Mouse (Mus musculus): ENCODE results near the gene Styk1.

Styk1 gene

DNA sequence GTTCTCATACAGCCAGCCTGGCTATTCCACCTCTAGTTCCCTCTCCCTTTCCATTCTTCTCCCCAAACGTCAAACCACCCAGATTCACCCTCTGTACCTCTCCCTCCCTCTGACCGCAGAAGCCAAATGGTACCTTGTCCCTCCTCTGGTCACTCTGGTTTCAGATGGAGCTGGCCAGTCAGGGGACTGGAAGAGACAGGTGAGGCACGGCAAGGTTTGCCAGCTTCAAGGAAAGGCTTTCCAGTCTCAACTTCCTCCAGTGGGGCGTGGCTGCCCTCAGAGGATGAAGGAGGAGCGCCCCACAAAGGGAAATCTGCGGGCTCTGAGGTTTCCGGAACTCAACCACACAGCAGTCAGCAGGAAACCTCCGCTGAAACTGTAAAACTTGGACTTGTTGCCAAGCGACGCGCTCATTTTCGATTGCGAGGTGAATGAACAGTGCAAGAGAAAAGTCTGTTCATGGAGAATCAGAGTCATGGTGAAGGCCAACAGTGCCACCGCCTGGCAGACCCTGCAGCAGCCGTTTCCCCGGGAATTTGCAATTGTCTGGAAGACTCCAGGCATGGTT lies at the start of gene Styk1:
Gene Styk1 (minus strand): TSS at position 246 of the 568 bp plus-strand sequence.
- peak; percentile 78 to 85 for DNase-seq

DNA sequence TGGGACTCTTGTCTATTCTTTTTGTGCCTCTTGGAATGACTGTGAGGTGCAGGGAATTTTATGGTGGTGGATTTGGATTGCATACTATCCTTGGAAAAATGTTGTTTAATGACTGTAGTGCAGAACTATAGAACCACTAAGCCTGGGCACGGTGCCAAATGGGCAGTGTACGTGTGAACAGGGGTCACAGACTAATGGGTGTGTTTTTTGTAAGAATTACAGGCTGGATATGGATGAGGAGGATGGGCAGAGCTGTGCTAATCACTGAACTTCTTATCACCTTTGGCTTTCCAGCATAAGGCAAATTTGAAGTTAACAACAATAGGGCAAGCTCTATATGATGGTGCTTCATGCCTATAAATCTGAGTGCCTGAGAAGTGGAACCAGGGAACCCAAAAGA lies 49.6 kb upstream of the Styk1 start:
- DNase-seq, result no peak

DNA sequence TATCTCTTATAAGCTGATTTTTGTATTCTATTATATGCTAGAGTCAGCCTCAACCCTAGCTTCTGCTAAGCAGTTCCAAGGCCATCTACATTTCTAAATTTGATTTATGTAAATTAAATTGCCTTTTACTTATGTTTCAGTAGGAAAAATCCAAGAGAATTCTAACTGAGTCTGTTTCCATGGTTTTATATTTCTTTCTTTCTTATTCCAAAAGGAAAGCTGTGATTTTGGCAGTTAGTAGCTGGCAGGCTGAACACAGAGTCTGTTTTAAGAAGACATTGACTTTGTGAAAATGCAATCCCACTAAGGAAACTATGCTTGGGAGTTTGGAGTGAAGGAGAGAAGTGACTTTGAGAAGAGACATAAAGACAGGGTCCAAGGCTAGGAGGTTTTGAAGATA lies 49.2 kb upstream of the Styk1 start:
- no peak for DNase-seq

GRCm38 (mm10) chr6:131401259-131401658 lies 47.9 kb upstream of the Styk1 start:
- DNase-seq, result no peak

DNA sequence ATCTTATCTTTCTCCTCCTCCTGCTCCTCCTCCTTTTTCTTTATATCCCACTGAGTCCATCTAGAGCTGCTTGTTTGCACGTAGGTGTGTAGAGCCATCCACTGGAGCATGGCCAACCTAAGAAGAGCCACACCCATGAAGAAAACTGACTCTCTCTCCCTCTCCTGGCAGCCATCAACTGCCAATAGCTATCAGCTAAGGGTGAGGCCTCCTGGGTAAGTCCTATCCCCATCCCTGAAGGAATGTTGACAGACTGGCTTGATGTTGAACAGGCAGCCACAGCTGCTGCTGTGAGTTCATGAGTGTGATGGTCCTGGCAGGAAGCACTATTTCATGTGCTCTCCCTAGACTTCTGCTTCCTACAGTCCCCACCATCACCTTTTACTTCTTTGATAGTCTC lies 43.3 kb upstream of the Styk1 start:
- DNase-seq, result no peak

DNA sequence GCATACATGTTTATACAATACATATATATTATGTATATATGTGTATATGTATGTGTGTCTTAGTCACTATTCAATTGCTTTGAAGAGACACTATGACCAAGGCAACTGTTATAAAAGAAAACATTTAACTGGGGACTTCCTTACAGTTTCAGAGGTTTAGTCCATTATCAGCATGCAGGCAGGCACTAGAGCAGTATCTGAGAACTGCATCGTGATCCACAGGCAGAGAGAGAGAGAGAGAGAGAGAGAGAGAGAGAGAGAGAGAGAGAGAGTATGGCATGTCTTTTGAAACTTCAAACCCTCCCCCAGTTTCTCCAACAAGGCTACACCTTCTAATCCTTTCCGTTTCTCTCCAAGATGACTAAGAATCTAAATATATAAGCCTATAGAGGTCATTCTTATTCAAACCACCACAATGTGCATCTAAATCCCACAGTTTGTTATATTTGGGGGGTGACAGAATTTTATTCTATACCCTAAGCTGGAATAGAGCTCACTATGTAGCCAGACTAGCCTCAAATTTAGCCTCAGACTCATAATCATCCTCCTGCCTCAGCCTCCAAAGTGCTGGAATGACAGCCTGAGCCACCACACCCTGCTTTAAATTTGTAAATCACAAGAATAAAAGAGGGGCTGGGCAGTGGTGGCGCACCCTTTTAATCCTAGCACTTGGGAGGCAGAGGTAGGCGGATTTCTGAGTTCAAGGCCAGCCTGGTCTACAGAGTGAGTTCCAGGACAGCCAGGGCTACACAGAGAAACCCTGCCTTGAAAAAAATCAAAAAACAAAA lies 40.7 kb upstream of the Styk1 start:
- DNase-seq, result no peak

DNA sequence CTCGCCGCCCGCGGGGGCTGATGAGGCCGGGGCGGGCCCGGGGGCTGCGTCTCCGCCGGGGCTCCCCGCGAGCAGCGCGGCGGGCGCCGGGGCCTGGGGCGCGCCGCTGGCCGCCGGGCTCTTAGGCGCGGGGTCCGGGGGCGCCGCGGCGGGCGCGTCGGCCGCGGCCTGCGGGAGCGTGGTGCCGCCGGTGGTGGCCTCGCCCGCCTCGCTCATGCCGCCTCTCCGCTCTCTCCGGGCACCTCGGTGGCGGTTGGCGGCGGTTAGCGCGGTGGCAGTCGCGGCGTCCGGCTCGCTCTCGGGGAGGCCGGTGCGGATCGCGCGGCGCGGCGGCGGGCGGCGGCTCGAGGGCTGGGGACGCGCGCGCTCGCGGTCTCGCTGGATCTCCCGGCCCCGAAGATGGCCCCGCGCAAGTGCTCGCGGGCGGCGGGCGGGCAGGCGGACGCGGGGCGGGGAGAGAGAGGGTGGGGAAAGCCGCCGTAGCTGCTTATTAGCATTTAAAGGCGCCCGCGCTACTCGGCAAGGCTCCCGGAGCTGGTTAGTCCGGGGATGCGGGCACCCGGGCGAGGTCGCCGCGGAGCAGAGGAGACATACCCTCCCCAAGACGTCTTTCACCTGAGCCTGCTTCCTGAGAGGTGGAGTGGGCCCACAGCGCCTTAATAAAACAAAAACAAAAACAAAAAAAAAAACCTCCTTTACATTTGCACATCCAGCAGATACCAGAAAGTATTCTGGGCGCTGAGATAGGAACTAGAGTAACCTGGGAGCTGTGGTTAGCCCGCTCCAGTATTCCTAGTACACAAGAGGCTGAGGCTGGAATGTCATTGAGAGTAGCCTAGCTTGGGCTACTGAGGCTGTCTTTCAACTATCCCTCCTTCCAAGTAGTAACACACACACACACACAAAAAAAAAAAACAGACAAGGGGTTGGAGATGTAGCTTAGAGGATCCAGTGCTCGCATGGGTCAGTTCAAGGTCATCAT lies 34.9 kb upstream of the Styk1 start, which contains the start of gene Ybx3:
Gene Ybx3 (minus strand): TSS at position 437 of the 982 bp plus-strand sequence.
- peak; percentile 92 to 96 for DNase-seq

- DNase-seq, result peak; percentile 64 to 70
These were observed 34.0 kb upstream of the Styk1 start for GRCm38 (mm10) chr6:131387221-131388039.

DNA sequence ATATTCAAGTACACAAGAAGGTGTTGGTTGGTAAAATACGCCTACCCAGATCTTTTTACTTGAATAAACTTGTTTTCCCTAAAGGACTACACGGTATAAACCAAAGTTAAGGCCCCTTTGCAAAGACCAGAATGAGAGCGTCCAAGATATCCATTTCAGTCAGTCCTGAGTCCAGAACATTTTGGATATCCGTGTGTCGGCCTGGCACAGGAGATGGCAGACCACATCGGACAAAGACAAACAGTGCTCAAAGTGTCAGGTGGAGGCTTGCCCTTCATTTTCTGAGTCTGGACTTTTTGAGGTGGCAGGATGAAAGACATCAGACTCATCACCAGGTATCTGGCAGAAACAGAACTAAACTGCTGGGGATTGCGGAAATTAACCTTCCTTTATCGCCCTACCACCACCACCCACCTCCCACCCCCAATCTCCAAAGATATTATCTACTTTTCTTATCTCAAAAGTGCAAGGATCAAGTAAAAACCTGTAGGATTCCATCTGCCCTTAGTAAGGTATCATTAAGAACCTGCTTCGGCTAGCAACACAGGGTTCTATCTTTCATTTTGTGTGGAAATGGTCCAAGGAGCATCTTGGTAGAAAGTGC lies 33.1 kb upstream of the Styk1 start:
- peak in 1 of 2 experiments; percentile 17 for DNase-seq

DNA sequence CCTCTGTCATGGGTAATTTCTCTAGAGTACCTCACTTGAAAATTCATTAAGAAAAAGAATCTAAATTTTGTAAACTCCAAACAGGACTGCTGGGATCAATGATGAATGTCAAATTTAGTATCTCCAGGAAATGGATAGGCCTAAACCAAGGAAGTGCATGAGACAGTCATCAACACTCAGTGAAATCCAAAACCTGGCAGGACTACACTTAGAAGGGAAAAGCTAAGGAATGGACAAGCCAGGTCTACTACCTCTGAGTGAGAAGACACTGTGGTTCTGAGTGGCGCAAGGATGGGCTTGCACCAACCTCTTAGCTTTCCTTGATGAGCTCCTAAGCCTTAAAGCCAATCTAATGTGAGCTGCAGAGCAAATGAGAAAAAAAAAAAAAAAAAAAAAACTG lies 32.1 kb upstream of the Styk1 start:
- DNase-seq, result no peak

GRCm38 (mm10) chr6:131383713-131384330 lies 30.4 kb upstream of the Styk1 start:
- no peak for DNase-seq

GRCm38 (mm10) chr6:131382984-131383337 lies 29.6 kb upstream of the Styk1 start:
- peak; percentile 58 to 71 for DNase-seq

GRCm38 (mm10) chr6:131382232-131382983 lies 29.0 kb upstream of the Styk1 start:
- DNase-seq, result peak; percentile 70 to 78

DNA sequence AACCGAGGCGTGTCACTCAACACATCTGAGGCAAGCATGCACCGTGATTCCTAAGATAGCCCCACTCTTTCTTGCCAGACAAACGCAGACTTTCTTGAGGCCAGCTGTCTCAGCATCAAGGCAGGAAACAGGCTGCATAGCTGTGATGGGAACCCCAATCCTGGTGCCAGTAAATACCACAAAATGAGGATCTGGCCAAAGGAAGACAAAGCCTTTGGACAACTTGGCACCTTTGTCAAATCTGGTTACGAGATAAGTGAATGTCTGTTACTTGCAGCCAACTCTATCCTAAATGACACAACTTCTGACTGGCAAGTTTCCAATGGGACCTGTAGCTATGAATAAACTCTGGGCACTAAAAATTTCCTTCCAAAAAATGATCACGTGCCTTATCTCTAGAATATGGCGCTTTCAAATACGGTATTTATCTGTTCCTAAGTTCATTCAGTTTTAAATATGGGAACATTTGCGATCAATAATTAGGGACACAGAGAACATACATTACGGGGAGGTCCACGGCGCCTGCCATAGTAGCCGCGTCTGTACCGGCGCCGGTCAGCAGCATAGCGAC lies 25.5 kb upstream of the Styk1 start:
- no peak for DNase-seq

- DNase-seq, result no peak
These were observed 24.0 kb upstream of the Styk1 start for GRCm38 (mm10) chr6:131377378-131377777.

DNA sequence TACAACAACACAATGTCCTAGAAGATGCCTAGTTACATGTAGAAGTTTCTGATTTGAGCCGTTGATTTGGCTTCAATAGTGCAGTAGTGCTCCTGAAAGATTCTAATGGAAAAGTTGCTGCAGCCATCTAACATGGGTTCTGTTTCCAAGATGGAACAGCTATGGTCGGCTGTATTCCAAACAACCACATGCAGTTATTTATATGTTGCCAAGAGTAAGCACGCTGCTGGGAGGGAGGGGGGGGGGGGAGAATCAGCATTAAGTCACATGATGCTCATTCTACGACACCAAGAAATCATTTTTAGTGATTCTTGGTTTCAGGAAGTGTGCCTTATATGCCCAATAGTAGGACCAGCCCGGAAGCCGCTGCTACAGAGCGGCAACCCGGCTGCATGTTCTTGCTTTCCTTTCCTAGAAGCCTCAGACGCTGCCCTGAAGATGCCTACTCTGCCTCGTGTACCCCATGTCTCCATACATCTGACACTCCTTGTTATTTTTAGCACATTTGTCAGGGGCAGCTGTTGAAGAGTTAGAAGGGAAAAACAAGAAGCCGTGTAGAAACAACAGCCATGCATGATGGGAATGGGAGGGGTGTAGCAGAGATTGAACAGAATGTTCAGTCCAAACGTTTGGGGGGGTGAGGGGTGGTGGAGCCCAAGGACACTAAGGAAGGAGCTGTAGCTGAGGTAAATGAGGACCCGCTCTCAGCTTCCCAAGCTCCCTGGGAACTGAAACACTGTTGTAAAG lies 21.4 kb upstream of the Styk1 start:
- DNase-seq, result no peak

GRCm38 (mm10) chr6:131373160-131373559 lies 19.8 kb upstream of the Styk1 start:
- no peak for DNase-seq

GRCm38 (mm10) chr6:131370767-131371166 lies 17.4 kb upstream of the Styk1 start:
- DNase-seq, result no peak

- DNase-seq, result no peak
These were observed 16.6 kb upstream of the Styk1 start for GRCm38 (mm10) chr6:131369866-131370616.

Data from cerebellum, postnatal 25 days (tissue).